Mouse (Mus musculus) cortical plate, adult 2 months (tissue): ENCODE results near the gene Taar9.

Source experiments
- CTCF ChIP-seq: fragments of 200-500 bp; IDR thresholded peaks from 2 replicates; pipeline ENCODE4 v1.5.1; 2011; ENCODE audit warnings: mild to moderate bottlenecking, control low read depth, low read length; ENCODE audit not compliant: insufficient read depth; ENCODE audit errors: extremely low read depth
- POLR2A ChIP-seq: fragments of 200-500 bp; IDR thresholded peaks from 2 replicates; pipeline ENCODE4 v1.6.1; 2011; ENCODE audit warnings: mild to moderate bottlenecking, low read length, control low read depth; ENCODE audit not compliant: insufficient read depth; ENCODE audit errors: extremely low read depth

GRCm38 (mm10) chr10:24132273-24132672, 22.9 kb upstream of the Taar9 start:
- TF ChIP-seq CTCF = no peak
- no peak for TF ChIP-seq POLR2A
